Mouse (Mus musculus) lung, postnatal 25 days (tissue): ENCODE measurements at regions not wholly inside any gene's neighbourhood (a gene's known extent, or its start where the extent isn't known, plus 50 kb on each side); places are given as distances from the start of the nearest gene placed in this dataset.
A peak's percentile ranks its signal among the peaks of the same experiment; 100 is the strongest.

Source experiments
- DNase-seq: peaks from one replicate; pipeline ENCODE4 v3.0.0; 2022; ENCODE audit warnings: low spot score

DNA sequence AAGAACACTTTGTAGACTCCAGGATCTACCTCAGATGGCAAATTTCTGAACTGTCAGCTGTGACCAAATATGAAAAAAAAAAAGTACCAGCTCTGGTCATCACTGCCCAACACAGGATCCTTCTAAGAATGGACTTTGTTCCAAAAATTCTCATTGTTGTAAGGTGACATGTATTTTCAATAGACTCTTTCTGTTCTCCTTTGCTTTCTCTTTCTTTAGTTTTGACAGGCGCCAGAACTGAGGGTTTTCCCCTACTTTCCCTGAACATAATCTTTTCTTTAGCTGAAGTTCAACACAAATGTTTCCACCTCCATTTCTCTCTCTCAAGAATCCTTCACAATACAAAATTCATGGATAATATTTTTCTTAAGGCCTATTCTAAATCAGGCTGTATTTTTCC lies 579.1 kb upstream of the C030005K15Rik start:
- no peak for DNase-seq

DNA sequence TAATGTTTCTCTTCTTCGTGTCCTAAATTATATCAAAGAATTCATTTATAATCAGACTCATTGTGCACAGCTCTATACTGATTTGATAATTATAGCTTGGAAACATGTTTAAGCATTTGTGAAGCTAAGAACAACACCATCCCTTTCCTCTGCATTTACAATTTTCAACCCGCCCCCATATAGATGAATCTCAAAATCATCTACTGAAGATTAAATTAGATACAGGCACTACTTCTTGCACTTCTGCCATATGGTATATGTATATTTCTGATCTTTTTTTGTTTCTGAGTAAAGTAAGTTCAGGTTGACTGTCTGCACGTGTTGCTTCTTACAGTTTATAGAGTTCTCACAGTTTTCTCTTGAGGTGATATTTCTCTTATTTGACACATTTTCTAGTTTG lies 583.1 kb upstream of the C030005K15Rik start:
- DNase-seq, result no peak

DNA sequence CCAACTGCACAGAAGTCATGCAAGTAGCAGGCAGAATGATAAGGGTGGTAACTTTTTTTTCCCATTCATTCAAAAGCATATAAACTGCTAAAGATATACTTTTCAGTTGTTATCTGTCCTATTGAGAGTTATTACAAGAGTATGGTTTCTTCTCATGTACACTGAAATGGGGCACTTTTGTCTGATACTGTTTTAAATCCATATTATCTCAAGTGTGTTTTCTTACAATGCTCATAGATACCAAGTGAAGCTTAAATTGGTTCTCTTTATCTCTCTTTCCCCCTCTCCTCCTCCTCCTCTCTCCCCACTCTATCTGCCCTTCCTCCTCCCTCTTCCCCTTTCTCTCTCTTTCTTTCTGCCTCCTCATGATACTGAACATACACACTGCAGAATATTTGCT lies 584.8 kb upstream of the C030005K15Rik start:
- no peak for DNase-seq

DNA sequence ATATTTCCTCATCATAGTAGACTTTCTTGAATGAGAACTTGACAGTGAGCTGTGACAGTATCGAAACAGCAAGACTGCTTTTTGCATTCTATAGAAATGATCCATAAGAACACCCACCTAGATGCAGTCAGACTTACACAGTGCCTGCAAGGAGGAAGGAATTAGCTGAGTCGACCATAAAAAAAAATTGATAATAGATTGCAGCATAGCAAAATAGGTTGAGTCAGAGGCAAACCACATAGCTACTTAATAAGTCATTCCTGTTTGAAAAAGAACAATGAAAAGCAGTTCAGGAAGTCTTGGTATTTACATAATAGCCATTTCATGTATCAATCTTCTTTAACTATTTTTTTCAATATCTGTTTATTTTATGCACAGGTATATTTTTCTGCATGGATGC lies 591.9 kb upstream of the C030005K15Rik start:
- DNase-seq, result no peak

DNA sequence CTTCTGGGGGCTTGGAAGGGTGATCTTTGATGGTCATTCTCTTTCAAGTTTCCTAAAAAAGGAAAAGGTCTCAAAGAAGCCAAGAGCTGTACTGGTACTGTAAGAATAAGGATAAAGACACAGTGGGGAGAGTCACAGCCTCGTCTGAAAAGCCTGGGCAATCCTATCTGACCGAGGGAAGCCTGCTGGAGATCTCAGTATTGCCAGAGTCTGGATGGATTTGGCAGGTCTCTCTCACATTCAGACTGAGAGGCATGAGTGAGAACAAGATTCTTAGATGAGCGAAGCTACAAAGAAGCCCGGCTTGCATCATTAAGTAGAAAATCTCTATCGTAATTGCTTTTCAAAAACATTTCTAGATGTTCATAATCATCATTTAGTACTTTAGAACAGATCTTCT lies 590.4 kb upstream of the Atp2b1 start:
- DNase-seq, result no peak

DNA sequence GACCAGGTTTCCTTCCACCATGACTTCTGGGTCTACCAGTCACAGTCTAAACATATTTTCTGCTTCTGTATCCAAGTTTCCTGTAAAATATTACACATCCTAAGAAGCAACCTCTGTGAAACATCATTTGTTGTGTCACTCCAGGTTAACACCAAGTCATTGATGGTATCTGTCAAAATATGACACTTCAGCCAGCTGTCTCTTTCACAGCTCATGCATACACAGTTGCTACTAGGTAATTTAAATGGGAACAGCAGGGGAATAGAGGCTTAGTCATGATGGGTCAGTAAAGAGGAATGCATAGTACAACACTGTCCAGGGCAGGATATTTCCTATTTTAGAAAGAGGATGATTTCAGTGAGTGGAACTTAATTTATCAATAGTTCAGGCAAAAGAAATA lies 589.6 kb upstream of the Atp2b1 start:
- DNase-seq, result no peak

DNA sequence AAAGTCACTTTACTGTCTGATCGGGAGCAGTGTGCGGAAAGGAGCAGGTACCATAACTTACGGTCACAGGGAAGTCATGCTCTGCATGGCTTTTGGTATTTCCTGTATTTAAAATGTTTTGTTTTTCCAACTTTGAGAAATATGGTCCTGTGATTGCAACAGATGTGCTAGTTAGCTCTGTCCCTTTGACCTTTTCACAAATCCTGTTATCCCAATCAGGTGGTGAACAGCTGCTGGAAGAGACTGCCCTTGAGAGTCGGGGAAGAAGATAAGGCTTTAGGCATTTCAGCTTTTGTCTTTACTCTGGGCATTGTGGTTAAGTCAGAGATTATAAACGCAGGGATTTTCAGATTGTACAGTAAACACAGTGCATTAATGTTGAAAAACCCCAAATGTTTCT lies 588.5 kb upstream of the Atp2b1 start:
- no peak for DNase-seq

DNA sequence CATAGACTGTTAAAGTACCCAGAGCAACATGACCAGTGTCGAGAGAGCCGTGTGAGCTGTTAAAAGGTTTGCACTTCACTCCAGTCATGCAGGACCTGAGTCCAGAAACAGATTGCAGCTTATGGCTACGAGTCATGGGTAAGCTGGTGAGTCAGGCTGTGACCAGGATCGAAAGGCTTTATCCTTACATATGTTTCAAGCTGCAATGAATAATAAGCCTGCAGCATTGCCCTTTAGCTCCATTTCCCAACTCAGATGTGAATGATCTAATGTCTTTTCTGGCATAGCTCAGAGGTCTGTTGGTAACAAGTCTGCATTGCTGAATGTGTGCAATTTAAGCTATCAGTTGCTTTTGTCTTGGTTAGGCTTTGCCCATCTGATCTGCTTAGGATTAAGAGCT lies 581.5 kb upstream of the Atp2b1 start:
- no peak for DNase-seq

DNA sequence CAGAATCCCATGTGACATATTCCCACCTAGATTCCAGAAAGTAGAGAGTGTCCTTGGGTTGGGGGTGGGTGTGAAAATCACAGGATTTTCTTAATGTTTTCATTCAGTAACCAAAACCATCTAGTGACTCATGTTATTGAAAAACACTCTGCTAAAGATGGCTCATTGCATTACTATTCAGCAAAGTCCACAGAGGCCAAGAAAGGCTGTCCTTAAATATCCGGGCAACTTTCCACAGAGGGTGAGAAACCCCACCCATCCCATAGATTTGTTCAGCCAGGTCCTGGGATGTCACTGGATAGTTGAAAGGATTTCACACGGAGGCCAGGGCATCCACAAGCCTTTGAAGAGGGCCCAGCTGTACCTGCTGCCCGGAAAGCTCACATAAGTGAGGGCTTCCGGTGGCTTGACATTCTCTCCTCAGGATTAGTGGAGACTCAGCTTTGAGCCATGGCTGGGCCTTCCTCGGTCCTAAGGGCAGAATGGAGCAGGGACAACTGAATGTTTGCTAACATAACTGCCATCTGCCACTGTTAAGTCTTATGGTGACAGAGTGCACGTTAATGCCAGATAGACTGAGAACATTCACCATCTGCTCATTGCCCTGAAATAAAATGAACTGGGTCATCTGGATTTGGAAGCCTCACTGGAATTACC lies 580.7 kb upstream of the Atp2b1 start:
- DNase-seq, result peak; percentile 7

DNA sequence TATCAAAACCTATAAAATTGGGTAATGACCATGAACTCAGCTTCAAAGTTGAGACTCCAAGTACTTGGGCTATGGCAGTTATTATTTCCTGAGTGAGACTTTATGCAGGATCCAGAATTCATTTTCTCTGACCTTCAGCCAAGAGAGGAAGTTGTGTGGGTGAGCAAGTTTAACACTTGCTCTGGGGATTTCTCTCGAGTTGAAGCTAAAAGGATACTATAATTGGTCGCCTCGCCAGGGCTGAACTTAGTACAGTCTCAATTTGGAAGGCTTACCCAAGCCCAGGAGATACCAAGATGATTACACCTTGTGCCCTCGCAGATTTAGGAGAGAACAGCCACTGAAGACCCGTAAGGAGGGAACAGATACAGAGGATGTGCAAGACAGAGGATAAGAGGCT lies 570.4 kb upstream of the Atp2b1 start:
- DNase-seq, result no peak

DNA sequence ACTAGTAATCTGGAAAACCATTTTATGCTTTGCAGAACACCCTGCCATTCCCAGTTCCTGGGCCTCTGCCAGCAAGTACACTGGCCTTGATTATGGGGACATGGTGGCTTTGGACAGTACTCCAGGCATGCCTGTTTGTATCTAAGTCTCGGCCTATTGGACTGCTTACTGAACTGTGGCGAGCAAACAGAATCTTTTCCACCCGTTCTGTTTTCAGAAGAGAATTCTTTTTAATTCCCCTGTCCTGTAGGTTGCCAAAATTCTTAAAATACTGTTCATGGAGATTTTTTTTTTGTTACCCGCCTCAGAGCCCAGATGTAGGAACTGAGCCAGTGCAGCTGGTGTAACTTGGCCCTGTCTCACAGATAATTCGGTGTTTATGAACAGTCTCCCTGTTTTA lies 564.7 kb upstream of the Atp2b1 start:
- DNase-seq, result peak; percentile 11

DNA sequence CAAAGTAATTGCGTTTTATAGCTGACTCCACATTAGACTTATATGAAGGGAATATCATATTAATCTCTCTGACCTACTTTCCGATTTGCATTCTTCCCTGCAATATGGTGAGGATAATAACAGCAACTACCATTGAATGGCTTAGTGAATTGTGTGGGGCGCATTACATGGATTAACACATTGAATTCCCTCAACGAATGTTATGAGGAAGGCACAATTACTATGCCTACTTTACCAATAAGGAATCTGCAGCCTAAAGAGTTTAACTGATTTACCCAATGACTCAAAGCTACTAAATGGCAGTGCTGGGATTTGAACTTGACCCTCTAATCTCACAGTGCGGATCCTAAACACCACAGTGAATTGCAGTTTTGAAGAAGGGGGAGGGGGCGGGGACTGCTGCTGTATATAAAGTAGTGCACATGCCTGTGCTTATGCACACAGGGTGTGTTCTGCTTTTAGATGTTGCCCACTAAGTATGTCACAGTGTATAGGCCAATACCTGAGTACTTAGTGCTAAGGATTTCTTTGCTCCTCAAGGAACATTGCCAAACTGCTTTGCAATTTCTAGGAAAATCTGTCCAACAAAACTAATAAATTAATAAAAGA lies 563.8 kb upstream of the Atp2b1 start:
- no peak for DNase-seq

DNA sequence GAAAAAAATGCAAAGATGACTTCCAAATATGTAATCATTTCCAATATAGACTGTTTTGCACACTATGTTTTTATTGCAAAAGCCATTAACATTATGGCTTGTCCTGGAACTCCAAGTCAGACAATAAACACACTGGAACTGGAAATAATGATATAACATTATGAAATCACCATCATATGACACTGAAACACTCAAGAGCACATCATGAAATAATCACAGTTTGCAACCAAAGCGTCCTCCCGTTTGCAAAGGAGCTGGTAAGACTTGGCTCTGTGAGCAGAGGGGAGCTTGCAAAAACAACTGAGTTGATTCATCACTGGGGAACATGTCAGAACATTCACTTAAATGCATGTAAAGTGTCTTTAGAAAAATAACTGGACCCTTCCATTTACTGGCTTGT lies 562.1 kb upstream of the Atp2b1 start:
- DNase-seq, result no peak

DNA sequence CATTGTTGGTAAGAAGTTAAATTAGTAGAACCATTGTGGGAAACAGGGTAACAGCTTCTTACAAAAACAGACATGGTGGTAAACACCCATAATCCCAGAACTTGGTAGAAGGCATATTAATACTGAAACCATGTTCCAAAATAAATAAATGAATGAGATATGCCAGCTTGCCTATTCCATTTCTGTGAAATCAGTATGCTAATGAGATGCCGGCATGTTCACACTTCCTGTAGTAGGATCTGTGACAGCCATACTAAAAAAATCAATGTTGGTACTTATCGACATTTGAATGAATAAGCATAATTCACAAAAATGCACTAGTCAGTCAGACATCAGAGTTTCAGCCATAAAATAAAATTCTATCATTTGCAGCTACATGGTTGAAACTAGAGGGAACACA lies 559.7 kb upstream of the Atp2b1 start:
- no peak for DNase-seq

DNA sequence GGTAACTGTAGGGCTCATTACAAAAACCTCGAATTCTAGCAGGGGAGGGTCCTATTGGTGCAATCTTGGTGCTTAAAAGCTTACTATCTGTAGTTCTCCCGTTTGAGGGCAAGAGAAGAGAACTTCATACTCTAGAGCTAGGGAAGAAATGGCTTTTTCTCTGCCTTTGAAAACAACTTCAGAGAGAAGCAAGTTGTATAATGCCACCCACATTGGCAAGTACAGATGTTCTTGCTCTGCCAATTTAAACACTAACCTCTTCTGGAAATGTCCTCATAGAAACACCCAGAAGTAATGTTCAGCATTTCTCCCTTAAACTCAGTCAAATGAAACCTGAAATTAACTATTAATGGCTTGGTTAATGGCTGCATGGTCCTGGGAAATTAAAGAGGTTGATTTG lies 549.6 kb upstream of the Atp2b1 start:
- no peak for DNase-seq

DNA sequence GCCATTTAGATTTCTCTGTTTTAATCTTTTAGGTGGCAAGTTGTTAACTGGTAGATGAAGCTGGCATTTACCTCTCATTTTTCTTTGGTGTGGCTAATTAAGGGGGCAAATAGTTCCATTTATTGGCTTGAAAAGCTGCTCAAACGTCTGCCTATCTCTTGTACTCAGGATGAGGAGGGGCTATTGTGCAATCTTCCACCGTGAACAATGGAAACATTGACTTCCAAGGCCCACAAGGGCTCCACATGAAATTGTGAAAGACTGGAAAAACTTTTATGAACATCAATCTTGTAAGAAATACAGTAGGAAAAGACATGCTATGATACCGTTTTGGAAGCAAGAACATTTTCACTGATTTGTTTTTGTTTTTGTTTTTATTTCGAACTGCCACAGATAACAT lies 541.6 kb upstream of the Atp2b1 start:
- no peak for DNase-seq

DNA sequence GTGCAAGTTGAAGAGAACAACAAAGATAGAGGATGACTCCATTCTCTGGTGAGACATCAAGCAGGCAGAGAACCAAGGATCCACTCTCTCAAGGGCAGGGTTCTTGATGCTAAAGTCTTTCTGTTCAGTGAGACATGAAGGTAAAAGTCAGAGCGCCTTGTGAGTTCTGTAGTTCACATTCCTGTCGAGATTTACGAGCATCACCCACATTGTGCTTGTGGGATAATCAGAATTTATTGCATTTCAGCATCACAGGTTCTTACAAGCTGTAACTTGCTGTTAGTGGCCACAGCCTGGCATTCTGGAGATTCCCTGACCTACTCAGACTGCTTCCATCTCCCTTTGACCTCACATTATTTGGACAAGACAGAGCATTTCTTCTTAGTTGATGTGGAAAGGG lies 540.9 kb upstream of the Atp2b1 start:
- no peak for DNase-seq

DNA sequence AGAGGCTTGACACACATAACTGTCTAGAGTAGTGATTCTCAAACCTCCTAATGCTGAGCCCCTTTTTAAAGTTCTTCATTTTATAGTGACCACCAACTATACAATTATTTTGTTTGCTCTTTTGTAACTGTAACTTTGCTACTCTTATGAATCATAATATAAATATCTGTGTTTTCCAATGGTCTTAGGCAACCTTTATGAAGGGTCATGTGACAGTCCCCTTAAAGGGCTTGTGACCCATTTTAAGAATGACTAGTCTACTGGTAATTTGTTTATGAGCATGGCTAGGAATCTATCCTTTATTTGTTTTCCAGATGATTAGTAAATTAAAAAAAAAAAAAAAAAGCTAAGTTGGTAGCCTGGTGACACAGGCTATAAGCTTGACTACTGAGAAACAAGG lies 539.5 kb upstream of the Atp2b1 start:
- no peak for DNase-seq

DNA sequence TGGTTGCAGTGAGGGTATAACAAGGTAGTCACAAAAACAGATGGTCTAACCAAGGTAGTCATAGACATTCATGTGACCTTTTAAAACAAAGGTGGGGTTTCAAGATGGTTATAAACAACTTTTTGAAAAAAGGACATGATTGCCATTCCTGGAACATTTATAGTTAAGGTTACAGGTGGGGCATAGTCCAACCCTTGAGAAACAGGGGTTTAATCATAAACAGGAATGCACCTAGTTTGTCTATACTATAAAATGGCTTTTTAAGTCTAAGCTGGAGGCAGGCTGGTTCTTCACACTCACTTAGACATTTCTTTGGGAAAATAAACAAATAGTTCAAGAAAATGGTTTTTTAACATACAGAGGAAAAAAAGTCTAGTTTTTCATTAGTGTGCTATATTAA lies 525.7 kb upstream of the Atp2b1 start:
- no peak for DNase-seq

DNA sequence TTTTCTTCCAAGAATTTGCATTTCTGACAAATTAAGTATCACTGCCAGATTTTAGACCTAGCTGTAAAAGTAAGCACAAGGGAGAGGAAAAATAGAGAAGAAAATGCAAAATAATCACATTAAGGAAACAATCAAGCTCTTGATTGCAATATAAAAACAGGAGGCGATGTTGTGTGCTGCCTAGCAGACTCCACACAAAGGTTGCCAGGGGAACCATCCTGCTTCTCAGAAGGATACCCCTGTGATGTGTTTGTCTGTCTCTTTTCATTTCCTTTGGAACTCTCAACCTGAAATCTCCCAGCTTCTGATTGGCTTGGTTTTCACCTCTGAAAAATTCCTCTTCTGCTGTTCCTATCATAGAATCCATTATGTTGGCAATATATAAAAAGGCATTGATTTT lies 514.3 kb upstream of the Atp2b1 start:
- DNase-seq, result no peak

DNA sequence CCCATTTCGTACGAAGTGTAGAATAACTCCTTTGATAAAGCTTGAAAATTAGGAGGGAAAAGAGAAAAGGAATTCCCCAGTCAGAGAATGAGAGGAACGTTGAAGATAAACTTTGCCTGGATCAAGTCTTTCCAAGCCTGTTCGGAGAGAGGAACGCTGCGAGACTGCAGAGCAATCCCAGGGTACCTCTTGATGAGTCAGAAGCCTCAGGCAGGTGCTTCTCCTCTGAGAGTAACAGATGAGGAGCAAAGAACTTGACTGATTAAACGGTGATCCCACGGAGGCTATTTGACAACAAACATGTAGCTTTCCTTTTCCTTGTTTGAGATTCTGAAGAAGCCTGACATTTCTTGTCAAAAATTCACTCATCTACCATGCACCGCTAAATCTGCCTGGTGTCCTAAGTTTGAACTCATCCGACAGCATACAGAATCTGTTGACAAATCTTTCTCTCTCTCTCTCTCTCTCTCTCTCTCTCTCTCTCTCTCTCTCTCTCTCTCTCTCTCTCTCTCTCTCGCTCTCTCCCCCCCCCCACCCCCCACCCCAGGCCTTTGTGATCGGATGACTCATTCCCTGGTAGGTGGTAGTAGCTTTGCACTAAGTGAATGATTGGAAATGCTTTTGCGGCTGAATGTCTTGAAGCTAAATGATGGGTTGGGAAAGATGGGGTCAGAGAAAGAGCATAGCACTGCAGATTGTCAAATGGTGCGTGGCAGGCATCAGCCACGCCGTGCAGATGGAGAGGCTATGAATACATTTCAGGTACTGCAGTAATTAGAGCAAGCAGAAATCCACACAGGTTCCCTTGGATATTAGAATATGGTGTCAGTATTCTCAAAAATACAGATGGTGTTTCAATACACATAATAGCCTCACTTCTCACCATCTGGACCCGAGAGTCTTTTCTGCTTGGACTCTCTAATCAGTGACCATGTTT lies 496.1 kb upstream of the Atp2b1 start:
- DNase-seq, result no peak

DNA sequence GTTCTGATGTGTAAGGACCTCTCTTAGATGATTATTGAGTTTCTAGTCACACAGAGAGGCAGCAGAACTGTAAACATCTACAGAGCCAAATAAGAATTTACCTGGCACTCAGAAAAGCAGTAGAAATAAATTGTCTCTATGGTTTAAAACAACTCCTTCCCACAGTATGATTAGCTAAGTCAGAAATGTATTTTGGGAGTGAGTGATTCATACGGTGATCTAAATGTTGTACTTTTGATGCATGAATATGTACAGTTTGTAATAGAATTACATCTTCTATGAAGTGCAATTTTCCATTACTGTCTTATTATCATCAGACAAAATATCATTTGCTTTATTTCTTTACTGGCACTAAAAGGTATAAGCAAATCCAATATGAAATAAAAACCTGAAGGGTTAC lies 489.8 kb upstream of the Atp2b1 start:
- no peak for DNase-seq

DNA sequence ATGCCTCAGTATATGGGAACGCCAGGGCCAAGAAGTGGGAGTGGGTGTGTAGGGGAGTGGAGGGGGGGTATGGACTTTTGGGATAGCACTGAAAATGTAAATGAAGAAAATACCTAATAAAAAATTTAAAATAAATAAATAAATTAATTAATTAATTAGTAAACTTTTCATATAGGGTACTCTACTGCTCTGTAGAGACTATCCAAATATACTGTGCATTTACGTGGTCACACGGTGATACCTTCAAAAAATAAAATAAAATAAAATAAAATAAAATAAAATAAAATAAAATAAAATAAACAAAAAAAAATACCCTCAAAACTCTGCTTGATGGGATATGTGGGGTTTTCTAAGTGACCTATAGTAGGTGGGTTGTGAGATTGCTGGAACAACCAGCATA lies 479.2 kb upstream of the Atp2b1 start:
- DNase-seq, result no peak
